Mouse (Mus musculus): ENCODE data around the gene Wfikkn2. TPM values are rescaled to one million over a fixed set of nuclear protein-coding genes. Genes with fewer than 3 reads are reported as not detected.
A peak's percentile ranks its signal among the peaks of the same experiment; 100 is the strongest.

Wfikkn2 gene
- polyA plus RNA-seq, 1 experiment = not detected

DNA sequence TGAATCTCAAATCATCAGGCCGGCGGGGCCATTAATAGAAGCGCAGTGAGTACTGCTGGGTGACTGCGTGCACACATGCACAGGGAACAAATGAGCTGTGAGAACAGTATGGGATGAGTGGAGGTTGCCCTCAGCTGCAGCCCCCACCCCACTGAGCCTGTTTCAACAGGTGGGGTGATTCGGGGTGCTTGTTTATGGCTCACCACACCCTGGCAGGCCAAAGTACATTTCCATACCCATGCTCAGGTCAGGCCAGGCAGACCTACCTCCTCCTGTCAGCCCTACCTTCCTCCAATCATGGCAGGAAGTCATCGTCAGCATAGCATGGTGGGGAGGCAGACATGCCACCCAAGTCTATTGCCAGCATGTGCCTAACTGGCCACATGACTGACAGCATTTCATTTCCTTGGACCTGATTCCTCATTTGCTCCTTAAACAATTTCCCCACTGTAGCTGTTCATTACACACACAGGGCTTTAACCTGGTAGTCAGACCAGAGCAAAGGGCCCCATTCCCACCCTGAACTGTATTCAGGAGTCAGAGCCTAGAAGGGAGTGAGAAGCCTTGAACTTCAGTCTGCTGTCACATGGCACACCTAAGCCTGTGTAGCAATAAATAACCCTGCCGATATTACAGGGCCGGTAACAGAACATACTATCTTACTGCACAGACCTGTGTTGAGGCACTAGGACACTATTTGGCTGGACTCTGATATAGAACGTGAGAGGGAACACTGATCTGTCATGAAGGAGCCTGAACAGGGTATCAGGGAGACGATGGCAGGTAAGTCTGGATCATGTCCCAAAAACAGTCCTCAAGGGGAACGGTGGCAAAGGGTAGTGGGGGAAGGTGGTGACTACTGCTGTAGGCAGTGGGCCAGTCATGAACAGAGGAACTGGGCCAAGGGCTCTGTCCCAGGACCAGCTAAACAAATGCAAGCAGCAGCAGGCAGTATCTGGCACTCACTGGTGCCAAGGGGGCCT is 35.7 kb upstream of the Wfikkn2 start, which contains the start of gene Gm21885:
Gene Gm21885, plus strand, starts transcription at position 675 of the 983 bp plus-strand sequence.
- TF ChIP-seq CTCF (IDR thresholded peaks at IDR 0.05; ENCODE audit: insufficient read depth, low read depth, low read length) = no peak
- TF ChIP-seq POLR2A (IDR thresholded peaks at IDR 0.05; ENCODE audit: insufficient read depth, low read depth, low read length) = no peak
- WGBS = 63% methylated on average over 11 of the region's 11 CpGs
- no peak within 1 kb of the TSS for H3K4me3 ChIP-seq (ENCODE audit: insufficient read depth, low read depth, low read length)
- peaks cover 2% of the 10 kb centered on the region; the same call in 1 of the 2 replicates for H3K4me1 ChIP-seq (ENCODE audit: control insufficient read depth, insufficient read depth, low read length)
- H3K27ac ChIP-seq (ENCODE audit: insufficient read depth, low read depth, low read length) = no peak within 1 kb of the TSS

DNA sequence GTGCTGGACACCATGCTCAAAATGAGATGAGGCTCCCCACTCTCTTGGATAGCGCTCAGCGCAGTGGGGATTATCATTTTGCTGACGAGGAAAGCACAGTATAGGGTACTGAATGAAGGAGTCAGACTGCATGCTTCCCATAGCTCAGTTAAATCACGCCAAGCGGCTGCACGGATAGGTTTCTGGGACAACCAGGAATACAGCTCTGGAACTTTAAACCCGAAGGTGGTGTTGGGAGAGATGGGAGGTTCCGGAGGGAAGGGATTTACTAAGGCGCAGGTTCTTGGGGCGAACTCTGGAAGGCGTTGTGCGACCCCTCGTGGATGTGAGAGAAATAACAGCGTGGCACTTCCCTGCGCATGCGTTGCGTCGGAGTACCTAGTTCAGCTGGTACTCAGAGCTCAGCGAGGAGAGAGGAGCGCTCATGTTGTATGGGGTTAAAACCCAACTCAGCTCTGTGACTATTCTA is 31.1 kb upstream of the Wfikkn2 start:
- H3K27ac ChIP-seq (ENCODE audit: insufficient read depth, low read depth, low read length) = peak overlapping the region; percentile 42; the same call in 1 of the 2 replicates
- peak; percentile 82 for TF ChIP-seq CTCF (IDR thresholded peaks at IDR 0.05; ENCODE audit: insufficient read depth, low read depth, low read length)
- TF ChIP-seq POLR2A (IDR thresholded peaks at IDR 0.05; ENCODE audit: insufficient read depth, low read depth, low read length) = no peak
- peak overlapping the region; percentile 38 for H3K4me3 ChIP-seq (ENCODE audit: insufficient read depth, low read depth, low read length)
- 6% methylated on average over 20 of the region's 20 CpGs for WGBS
- H3K4me1 ChIP-seq (ENCODE audit: control insufficient read depth, insufficient read depth, low read length) = peaks cover 2% of the 10 kb centered on the region; the same call in 1 of the 2 replicates

DNA sequence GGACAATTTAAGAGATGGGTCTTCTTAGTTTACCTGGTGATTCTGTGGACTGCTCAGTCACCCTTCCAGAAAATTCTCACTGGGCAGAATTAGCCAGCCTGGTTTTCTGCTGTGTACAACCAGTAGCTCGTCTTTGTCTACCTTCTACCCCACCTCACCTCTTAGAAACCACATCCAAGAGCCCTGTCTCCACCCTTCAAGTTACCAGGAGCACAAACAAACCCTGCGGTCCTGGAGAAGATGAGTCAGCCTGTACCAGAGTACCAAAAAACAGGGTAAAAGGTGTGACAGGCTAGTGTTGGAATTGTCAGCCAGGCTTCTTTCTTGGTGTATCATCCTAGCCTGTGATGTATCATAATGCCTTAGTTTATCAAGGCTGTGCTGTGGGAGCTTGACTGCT is 29.9 kb upstream of the Wfikkn2 start:
- no peak overlapping the region for H3K27ac ChIP-seq (ENCODE audit: insufficient read depth, low read depth, low read length)
- 87% methylated on average over 2 of the region's 2 CpGs for WGBS
- no peak overlapping the region for H3K4me3 ChIP-seq (ENCODE audit: insufficient read depth, low read depth, low read length)
- H3K4me1 ChIP-seq (ENCODE audit: control insufficient read depth, insufficient read depth, low read length) = peaks cover 2% of the 10 kb centered on the region; the same call in 1 of the 2 replicates
- TF ChIP-seq CTCF (IDR thresholded peaks at IDR 0.05; ENCODE audit: insufficient read depth, low read depth, low read length) = no peak
- TF ChIP-seq POLR2A (IDR thresholded peaks at IDR 0.05; ENCODE audit: insufficient read depth, low read depth, low read length) = no peak

DNA sequence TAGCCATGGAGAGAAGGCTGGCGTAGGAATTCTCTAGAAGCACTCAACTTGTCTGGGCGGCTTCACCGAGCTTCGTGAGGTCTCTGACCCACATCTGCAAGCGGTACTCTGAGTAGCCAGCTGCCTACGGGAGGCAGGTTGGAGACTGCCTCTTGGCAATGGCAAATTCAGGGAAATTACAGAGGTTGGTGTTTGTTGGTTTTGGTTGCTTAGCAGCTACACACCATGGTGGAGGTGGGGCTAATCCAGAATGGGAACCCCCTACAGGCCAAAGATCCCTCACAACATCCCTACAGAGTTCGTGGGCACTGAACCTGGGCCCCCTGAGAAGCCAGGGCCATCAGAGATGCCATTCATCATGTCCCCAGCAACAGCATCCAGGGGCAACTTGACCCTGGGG is 29.4 kb upstream of the Wfikkn2 start:
- 72% methylated on average over 7 of the region's 7 CpGs for WGBS
- TF ChIP-seq POLR2A (IDR thresholded peaks at IDR 0.05; ENCODE audit: insufficient read depth, low read depth, low read length) (no peak), CTCF (IDR thresholded peaks at IDR 0.05; ENCODE audit: insufficient read depth, low read depth, low read length) (no peak)
- Histone ChIP-seq H3K4me1 (ENCODE audit: control insufficient read depth, insufficient read depth, low read length) (peaks cover 2% of the 10 kb centered on the region; the same call in 1 of the 2 replicates), H3K27ac (ENCODE audit: insufficient read depth, low read depth, low read length) (no peak overlapping the region), H3K4me3 (ENCODE audit: insufficient read depth, low read depth, low read length) (no peak overlapping the region)

DNA sequence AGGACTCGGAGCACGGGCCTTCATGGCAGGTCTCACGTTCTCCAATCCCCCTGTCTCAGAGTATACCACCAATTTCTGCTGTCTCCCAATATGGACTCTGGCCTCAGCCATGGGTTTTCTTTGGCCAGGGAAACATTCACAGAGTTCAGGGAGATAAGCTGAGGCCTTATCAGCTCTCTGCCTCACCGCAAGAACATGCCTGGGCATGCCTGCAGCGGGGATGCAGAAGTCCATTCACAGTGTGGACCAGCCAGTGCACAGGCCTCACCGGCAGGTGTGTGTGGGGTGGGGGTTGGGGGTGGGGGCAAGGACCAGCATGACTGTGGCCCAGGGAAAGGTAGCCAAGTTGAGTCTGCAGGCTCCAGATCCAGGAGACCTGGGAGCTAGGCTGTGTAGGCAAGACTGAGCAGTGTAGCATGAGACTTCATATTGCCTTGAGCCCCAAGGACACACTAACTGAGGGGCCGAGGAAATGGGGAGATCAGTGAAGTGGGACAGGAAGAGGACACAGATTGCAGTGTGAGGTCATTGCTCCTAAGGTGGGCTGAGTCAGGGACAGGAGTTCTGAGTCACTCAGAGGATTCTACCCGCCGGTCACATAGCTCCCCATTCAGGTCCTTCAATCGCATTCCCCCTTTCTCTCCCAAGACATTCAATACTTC is 28.5 kb upstream of the Wfikkn2 start:
- no peak overlapping the region for H3K4me3 ChIP-seq (ENCODE audit: insufficient read depth, low read depth, low read length)
- 93% methylated on average over 10 of the region's 10 CpGs for WGBS
- no peak for TF ChIP-seq POLR2A (IDR thresholded peaks at IDR 0.05; ENCODE audit: insufficient read depth, low read depth, low read length)
- TF ChIP-seq CTCF (IDR thresholded peaks at IDR 0.05; ENCODE audit: insufficient read depth, low read depth, low read length) = no peak
- peaks cover 2% of the 10 kb centered on the region; the same call in 1 of the 2 replicates for H3K4me1 ChIP-seq (ENCODE audit: control insufficient read depth, insufficient read depth, low read length)
- H3K27ac ChIP-seq (ENCODE audit: insufficient read depth, low read depth, low read length) = no peak overlapping the region

DNA sequence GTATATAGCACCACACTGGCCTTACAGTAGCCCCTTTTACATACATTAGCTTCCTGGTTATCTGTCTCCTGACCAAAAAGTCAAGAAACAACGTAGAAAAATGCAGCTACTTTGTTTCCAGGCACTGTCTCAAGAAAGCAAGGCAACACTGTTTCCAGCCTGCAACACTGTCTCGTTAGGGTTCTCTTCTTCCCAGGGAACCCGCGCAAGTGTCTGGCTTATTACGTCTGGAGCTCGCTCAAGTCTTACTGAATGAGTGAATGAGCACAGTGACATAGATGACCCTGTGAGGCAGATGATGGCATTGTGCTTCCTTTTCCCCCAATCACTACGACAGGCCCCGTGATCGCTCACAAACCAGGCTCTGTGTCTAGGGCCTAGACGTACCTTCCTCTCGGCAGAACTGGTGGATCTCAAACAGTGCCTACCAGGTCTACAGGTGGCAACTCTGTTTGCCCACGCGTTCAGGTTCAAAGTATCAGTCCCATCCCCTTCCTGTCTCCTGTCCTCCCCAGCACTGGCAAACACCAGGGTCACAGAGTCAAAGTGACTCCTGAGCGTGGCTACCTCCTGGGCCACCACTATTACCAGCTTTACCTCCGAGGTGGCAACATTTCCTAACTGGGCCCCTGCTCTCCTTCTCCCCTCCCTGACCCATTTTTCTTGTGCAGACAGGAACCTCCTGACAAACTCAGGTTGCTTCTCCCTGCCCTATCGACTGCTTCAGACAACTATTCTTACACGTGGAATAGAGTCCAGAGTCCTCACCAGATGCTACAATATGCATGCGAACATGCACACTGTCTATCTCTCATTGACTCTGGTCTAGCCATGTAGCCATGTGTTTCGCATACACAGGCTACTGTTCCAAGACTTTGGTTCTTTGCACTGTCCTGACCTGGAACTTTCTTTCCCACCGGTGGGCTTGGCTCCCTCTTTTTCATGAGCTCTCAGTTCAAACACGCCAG is 27.4 kb upstream of the Wfikkn2 start:
- WGBS = 92% methylated on average over 21 of the region's 21 CpGs
- H3K4me1 ChIP-seq (ENCODE audit: control insufficient read depth, insufficient read depth, low read length) = peaks cover 2% of the 10 kb centered on the region; the same call in 1 of the 2 replicates
- H3K4me3 ChIP-seq (ENCODE audit: insufficient read depth, low read depth, low read length) = no peak overlapping the region
- H3K27ac ChIP-seq (ENCODE audit: insufficient read depth, low read depth, low read length) = no peak overlapping the region
- no peak for TF ChIP-seq CTCF (IDR thresholded peaks at IDR 0.05; ENCODE audit: insufficient read depth, low read depth, low read length)

DNA sequence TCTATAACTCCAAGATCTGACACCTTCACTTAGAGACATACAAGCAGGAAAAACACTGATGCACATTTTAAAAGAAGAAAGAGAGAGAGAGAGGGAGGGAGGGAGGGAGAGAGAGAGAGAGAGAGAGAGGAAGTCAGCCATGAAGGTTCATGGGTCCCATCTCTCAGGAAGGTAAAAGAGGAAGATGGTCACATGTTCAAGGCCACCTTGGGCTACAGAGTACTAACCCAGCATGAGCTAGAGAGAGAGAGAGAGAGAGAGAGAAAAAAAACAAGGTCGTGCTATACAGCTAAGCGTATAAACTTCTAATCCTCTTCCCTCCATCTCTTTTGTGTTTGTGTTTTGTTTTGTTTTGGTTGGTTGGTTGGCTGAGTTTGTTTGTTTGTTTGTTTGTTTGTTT is 25.2 kb upstream of the Wfikkn2 start:
- TF ChIP-seq CTCF (IDR thresholded peaks at IDR 0.05; ENCODE audit: insufficient read depth, low read depth, low read length) (no peak), POLR2A (IDR thresholded peaks at IDR 0.05; ENCODE audit: insufficient read depth, low read depth, low read length) (no peak)
- Histone ChIP-seq H3K4me3 (ENCODE audit: insufficient read depth, low read depth, low read length) (no peak overlapping the region), H3K4me1 (ENCODE audit: control insufficient read depth, insufficient read depth, low read length) (no peaks in the 10 kb centered on the region), H3K27ac (ENCODE audit: insufficient read depth, low read depth, low read length) (no peak overlapping the region)
- WGBS = 90% methylated on average over 2 of the region's 2 CpGs

DNA sequence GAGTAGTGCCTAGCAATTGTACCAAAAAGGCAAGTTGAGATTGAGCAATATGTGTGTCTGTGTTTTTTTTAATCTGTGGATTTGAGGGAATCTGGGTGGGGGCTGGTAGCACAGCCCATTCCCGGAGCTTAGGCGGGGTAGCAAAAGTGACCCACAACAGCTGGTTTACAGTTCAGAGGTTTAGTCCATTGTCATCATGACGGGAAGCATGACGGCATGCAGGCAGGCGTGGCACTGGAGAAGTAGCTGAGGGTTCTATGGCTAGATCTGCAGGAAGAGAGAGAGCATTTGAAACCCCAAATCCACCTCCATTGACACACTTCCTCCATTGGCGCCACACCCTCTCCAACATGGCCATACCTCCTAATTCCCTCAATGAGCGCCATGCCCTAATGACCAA is 24.1 kb upstream of the Wfikkn2 start:
- TF ChIP-seq POLR2A (IDR thresholded peaks at IDR 0.05; ENCODE audit: insufficient read depth, low read depth, low read length) = no peak
- no peak for TF ChIP-seq CTCF (IDR thresholded peaks at IDR 0.05; ENCODE audit: insufficient read depth, low read depth, low read length)
- Histone ChIP-seq H3K4me1 (ENCODE audit: control insufficient read depth, insufficient read depth, low read length) (peaks cover 5% of the 10 kb centered on the region), H3K27ac (ENCODE audit: insufficient read depth, low read depth, low read length) (no peak overlapping the region), H3K4me3 (ENCODE audit: insufficient read depth, low read depth, low read length) (no peak overlapping the region)
- 94% methylated on average over 7 of the region's 7 CpGs for WGBS

Measured in olfactory bulb, adult 2 months (tissue).